Mouse (Mus musculus) bone marrow, adult 2 months (tissue): ENCODE data around the gene Gm12830. TPM values are rescaled to one million over a fixed set of nuclear protein-coding genes. Genes with fewer than 3 reads are reported as not detected.

Experiments used
- H3K27ac ChIP-seq: fragments of 200-500 bp; 2 replicates; pipeline ENCODE4 v1.5.1; 2012; ENCODE audit warnings: low read depth, mild to moderate bottlenecking, control low read depth, inconsistent platforms, low read length; ENCODE audit not compliant: control insufficient read depth, poor library complexity, insufficient read depth
- H3K4me1 ChIP-seq: fragments of 200-500 bp; 2 replicates; pipeline ENCODE4 v1.6.1; 2011; ENCODE audit warnings: low read length; ENCODE audit not compliant: control insufficient read depth, insufficient read depth
- H3K4me3 ChIP-seq: fragments of 200-500 bp; replicated peaks from 2 replicates; pipeline ENCODE3; 2011; ENCODE audit warnings: mild to moderate bottlenecking, low read depth, low read length, control low read depth; ENCODE audit not compliant: control insufficient read depth
- CTCF ChIP-seq: fragments of 200-500 bp; IDR thresholded peaks from 2 replicates; pipeline ENCODE4 v1.5.1; 2011; ENCODE audit warnings: low read length, control low read depth; ENCODE audit not compliant: control insufficient read depth, insufficient read depth
- POLR2A ChIP-seq: fragments of 200-500 bp; IDR thresholded peaks from 2 replicates; pipeline ENCODE4 v1.6.1; 2011; ENCODE audit warnings: low read depth, mild to moderate bottlenecking, control low read depth, low read length, borderline replicate concordance; ENCODE audit not compliant: control insufficient read depth
- WGBS: fragments of 180-500 bp; shearing (Covaris S2); methylation state at CpG from one replicate; pipeline ENCODE4 v1.1.7; 2018; 5-methylcytosine and 5-hydroxymethylcytosine counted together
- polyA plus RNA-seq: library from polyadenylated mRNA; stranded (reverse); fragments of >200 nt; gene quantifications from 2 replicates; pipeline ENCODE4 v1.2.4, GENCODE M21; 2011; ENCODE audit warnings: low replicate concordance; ENCODE audit not compliant: missing spikeins, insufficient read depth, insufficient read length

Gm12830 gene
- polyA plus RNA-seq, 1 experiment, result not detected

DNA sequence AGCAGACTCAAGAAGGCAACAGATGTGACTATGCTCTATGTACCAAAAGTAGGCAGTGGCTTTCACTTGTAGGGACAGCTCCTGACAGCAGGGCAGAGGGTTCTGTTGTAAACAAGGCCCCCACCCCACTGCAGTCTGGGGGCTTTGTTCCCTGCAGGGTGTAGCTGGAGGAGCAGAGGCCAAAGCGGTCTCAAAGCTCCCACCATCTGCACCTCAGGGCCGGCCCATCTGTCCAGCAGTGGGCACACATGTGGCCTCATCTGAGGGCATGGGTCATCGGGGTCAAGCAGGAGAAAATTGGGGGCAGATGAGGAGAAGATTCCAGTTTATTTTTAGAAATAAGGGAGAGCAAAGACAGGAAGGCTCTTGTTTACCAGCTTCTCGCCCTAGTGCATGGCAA, 32.7 kb upstream of the Gm12830 start:
- H3K4me3 ChIP-seq, result no peak overlapping the region
- H3K4me1 ChIP-seq, result no peaks in the 10 kb centered on the region
- H3K27ac ChIP-seq, result no peak overlapping the region
- TF ChIP-seq CTCF (no peak), POLR2A (no peak)
- WGBS, result 74% methylated on average over 4 of the region's 4 CpGs

GRCm38 (mm10) chr4:114791650-114792049, 29.9 kb upstream of the Gm12830 start:
- 82% methylated on average over 9 of the region's 9 CpGs for WGBS
- Histone ChIP-seq H3K4me3 (no peak overlapping the region), H3K4me1 (no peaks in the 10 kb centered on the region), H3K27ac (no peak overlapping the region)
- TF ChIP-seq POLR2A (no peak), CTCF (no peak)

DNA sequence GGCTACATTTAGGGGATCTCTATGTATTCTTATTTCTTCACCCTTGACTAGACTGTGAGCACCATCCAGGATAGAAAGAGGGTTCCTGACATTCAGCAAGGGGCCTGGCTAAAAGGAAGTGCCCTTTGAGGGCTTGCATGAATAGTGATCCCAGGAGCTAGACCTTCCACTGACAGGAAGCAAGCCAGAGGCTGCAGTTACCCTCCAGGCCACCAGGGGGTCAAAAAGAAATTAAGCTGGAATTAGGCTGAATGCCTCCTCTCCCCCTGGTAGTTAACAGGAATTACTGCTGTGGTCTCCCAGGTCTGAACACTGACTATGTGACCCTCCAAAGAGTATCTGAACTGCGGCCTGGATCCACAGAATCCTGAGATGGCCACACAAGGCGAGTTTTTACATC, 27.7 kb upstream of the Gm12830 start:
- Histone ChIP-seq H3K4me3 (no peak overlapping the region), H3K4me1 (no peaks in the 10 kb centered on the region), H3K27ac (no peak overlapping the region)
- TF ChIP-seq CTCF (peak; percentile 29; the same call in 1 of the 2 replicates), POLR2A (no peak)
- WGBS, result 73% methylated on average over 2 of the region's 2 CpGs

DNA sequence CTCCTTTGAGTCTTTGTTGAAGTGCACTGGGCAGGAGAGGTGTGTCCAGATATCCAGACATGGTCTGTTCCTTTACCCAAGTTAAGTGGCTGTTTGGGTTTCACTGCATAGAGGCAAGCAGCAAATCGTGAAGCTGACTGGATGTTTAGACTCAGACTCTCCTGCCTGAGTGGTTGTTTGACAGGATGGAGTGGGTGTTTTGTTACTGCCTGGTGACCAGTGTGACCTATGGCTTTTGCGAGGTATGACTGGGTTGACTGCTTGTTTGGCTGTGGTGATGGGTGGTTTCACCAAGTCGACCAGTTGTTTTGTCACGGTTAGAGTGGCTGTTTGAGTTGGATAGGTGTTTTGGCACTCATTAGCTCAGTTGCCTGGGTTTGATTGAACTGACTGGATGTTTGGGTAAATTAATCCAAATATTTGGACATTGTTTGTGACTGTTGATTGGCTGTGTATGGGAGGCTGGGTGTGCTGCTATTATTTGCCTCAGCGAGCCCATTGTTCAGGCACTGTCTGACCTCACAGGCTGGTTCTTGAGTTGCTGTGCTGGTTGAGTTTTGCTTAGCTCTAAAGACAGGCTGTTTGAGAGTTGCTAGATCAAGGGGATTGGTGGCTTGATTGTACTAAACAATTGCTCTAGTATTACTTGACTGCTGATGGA, 24.1 kb upstream of the Gm12830 start:
- 71% methylated on average over 5 of the region's 5 CpGs for WGBS
- no peaks in the 10 kb centered on the region for H3K4me1 ChIP-seq
- TF ChIP-seq CTCF, result no peak
- no peak for TF ChIP-seq POLR2A

GRCm38 (mm10) chr4:114798041-114798624, 23.4 kb upstream of the Gm12830 start:
- TF ChIP-seq CTCF, result no peak
- no peak for TF ChIP-seq POLR2A
- Histone ChIP-seq H3K4me3 (no peak overlapping the region), H3K27ac (no peak overlapping the region), H3K4me1 (no peaks in the 10 kb centered on the region; the same call in 1 of the 2 replicates)
- 76% methylated on average over 7 of the region's 7 CpGs for WGBS

More for the DNA sequence above, 24.1 kb upstream of the Gm12830 start:
- Histone ChIP-seq H3K27ac (no peak overlapping the region), H3K4me3 (no peak overlapping the region)

DNA sequence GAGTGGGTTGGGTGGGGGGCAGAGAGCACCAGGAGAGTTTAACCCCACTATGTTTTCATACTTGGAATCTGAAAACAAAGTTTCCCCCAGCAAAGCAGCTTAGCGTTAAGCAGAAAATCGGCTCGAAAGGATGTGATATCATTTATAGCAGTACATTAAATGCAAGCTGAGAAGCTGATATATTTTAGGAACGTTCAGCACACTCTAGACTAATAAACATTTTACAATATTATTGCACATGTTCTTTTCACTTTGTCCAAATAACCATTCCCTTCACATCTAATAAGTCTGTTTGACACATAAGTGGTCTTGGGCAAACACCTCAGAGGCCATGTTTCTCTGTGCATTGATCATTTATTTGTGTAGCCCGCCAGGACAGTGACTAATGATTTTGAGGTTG, 17.4 kb upstream of the Gm12830 start:
- TF ChIP-seq CTCF (no peak), POLR2A (no peak)
- H3K4me1 ChIP-seq, result no peaks in the 10 kb centered on the region; the same call in 1 of the 2 replicates
- H3K27ac ChIP-seq, result no peak overlapping the region
- 79% methylated on average over 5 of the region's 5 CpGs for WGBS
- H3K4me3 ChIP-seq, result no peak overlapping the region

- no peak overlapping the region for H3K4me3 ChIP-seq
- no peaks in the 10 kb centered on the region for H3K4me1 ChIP-seq
- WGBS, result 82% methylated on average over 9 of the region's 9 CpGs
- H3K27ac ChIP-seq, result no peak overlapping the region
- TF ChIP-seq CTCF (no peak), POLR2A (no peak)
These were observed 2.4 kb upstream of the Gm12830 start for GRCm38 (mm10) chr4:114818963-114819702.
